Mouse (Mus musculus) kidney, embryonic 15.5 days (tissue): ENCODE results near the gene Igsf6. TPM values are rescaled to one million over a fixed set of nuclear protein-coding genes. Genes with fewer than 3 reads are reported as not detected.
A peak's percentile ranks its signal among the peaks of the same experiment; 100 is the strongest.

ENCODE experiments used
- ATAC-seq: fragments of 200-750 bp; cut with Nextera tagmentation; replicated peaks from 2 replicates; pipeline ENCODE4 v1.8.0; 2017; ENCODE audit warnings: moderate TSS enrichment; ENCODE audit not compliant: low FRiP score
- H3K27ac ChIP-seq: fragments of 300-500 bp; sonication (generic); 2 replicates; pipeline ENCODE4 v1.5.1; 2015; ENCODE audit warnings: mild to moderate bottlenecking, inconsistent platforms
- H3K27me3 ChIP-seq: fragments of 300-500 bp; sonication (generic); 2 replicates; pipeline ENCODE4 v1.6.1; 2015; ENCODE audit warnings: inconsistent platforms
- H3K36me3 ChIP-seq: fragments of 300-500 bp; sonication (generic); 2 replicates; pipeline ENCODE4 v1.6.1; 2015; ENCODE audit warnings: inconsistent platforms
- H3K4me1 ChIP-seq: fragments of 300-500 bp; sonication (generic); 2 replicates; pipeline ENCODE4 v1.6.1; 2015; ENCODE audit warnings: inconsistent platforms
- H3K4me2 ChIP-seq: fragments of 300-500 bp; sonication (generic); 2 replicates; pipeline ENCODE4 v1.6.1; 2015; ENCODE audit warnings: moderate library complexity, mild to moderate bottlenecking, inconsistent platforms
- H3K4me3 ChIP-seq: fragments of 300-500 bp; sonication (generic); replicated peaks from 2 replicates; pipeline ENCODE4 v1.5.1; 2015; ENCODE audit warnings: mild to moderate bottlenecking, inconsistent platforms
- H3K9ac ChIP-seq: fragments of 300-500 bp; sonication (generic); 2 replicates; pipeline ENCODE4 v1.6.1; 2015; ENCODE audit warnings: mild to moderate bottlenecking, inconsistent platforms
- H3K9me3 ChIP-seq: fragments of 300-500 bp; sonication (generic); replicated peaks from 2 replicates; pipeline ENCODE4 v1.6.1; 2016; ENCODE audit warnings: inconsistent platforms
- WGBS: fragments of 180-500 bp; shearing (Covaris S2); methylation state at CpG from one replicate; pipeline ENCODE4 v1.1.7; 2015; ENCODE audit warnings: mixed read lengths; 5-methylcytosine and 5-hydroxymethylcytosine counted together
- polyA plus RNA-seq: library from polyadenylated mRNA; unstranded; fragments of >200 nt; fragmentation: Nextera tagmentation; extraction: Ambion mirVana; gene quantifications from 2 replicates; pipeline ENCODE4 v1.2.1, GENCODE M21; 2015

The Igsf6 gene
- polyA plus RNA-seq, 1 experiment from 2014 or later: 1.7 TPM

- Histone ChIP-seq H3K9ac (no peak overlapping the region), H3K36me3 (peaks cover 10% of the 10 kb centered on the region; the same call in 1 of the 2 replicates), H3K9me3 (no peaks in the 10 kb centered on the region), H3K4me3 (no peak overlapping the region), H3K4me1 (no peaks in the 10 kb centered on the region; the same call in 1 of the 2 replicates), H3K4me2 (no peak overlapping the region), H3K27me3 (no peaks in the 10 kb centered on the region), H3K27ac (no peak overlapping the region)
- 78% methylated on average over 9 of the region's 9 CpGs for WGBS
- ATAC-seq: no peak
These were observed 8.7 kb upstream of the Igsf6 start for GRCm38 (mm10) chr7:121082949-121083513.

GRCm38 (mm10) chr7:121081816-121082215, 7.4 kb upstream of the Igsf6 start:
- Histone ChIP-seq H3K27me3 (no peaks in the 10 kb centered on the region), H3K27ac (no peak overlapping the region), H3K4me2 (no peak overlapping the region), H3K36me3 (peaks cover 20% of the 10 kb centered on the region), H3K9me3 (no peaks in the 10 kb centered on the region), H3K4me1 (no peaks in the 10 kb centered on the region; the same call in 1 of the 2 replicates), H3K4me3 (no peak overlapping the region), H3K9ac (no peak overlapping the region)
- 85% methylated on average over 2 of the region's 2 CpGs for WGBS
- ATAC-seq: no peak

- Histone ChIP-seq H3K9me3 (no peaks in the 10 kb centered on the region), H3K9ac (no peak within 1 kb of the TSS), H3K27ac (no peak within 1 kb of the TSS), H3K4me2 (no peak within 1 kb of the TSS), H3K36me3 (peaks cover 24% of the 10 kb centered on the region), H3K4me1 (no peaks in the 10 kb centered on the region; the same call in 1 of the 2 replicates), H3K27me3 (no peaks in the 10 kb centered on the region), H3K4me3 (no peak within 1 kb of the TSS)
- no peak for ATAC-seq
- WGBS: 89% methylated on average over 4 of the region's 4 CpGs
These were observed 7.0 kb upstream of the Igsf6 start, which contains the start of gene Otoa for GRCm38 (mm10) chr7:121081350-121081749. Gene Otoa, plus strand, starts transcription at chr7:121081650.

GRCm38 (mm10) chr7:121077829-121078228, 3.5 kb upstream of the Igsf6 start:
- 22% methylated on average over 5 of the region's 5 CpGs for WGBS
- H3K36me3 ChIP-seq: peaks cover 36% of the 10 kb centered on the region
- peaks cover 8% of the 10 kb centered on the region for H3K4me1 ChIP-seq
- no peak overlapping the region for H3K27ac ChIP-seq
- H3K9me3 ChIP-seq: no peaks in the 10 kb centered on the region
- no peak overlapping the region for H3K4me3 ChIP-seq
- ATAC-seq: peak; percentile 73; the same call in 1 of the 2 replicates
- H3K4me2 ChIP-seq: no peak overlapping the region
- H3K27me3 ChIP-seq: no peaks in the 10 kb centered on the region
- no peak overlapping the region for H3K9ac ChIP-seq

GRCm38 (mm10) chr7:121077311-121077710, 2.9 kb upstream of the Igsf6 start:
- WGBS: 85% methylated on average over 6 of the region's 6 CpGs
- ATAC-seq: no peak
- peaks cover 36% of the 10 kb centered on the region for H3K36me3 ChIP-seq
- no peak overlapping the region for H3K4me2 ChIP-seq
- H3K27ac ChIP-seq: no peak overlapping the region
- H3K4me3 ChIP-seq: no peak overlapping the region
- peaks cover 8% of the 10 kb centered on the region for H3K4me1 ChIP-seq
- no peaks in the 10 kb centered on the region for H3K27me3 ChIP-seq
- no peaks in the 10 kb centered on the region for H3K9me3 ChIP-seq
- H3K9ac ChIP-seq: no peak overlapping the region

- no peak overlapping the region for H3K9ac ChIP-seq
- ATAC-seq: no peak
- no peak overlapping the region for H3K27ac ChIP-seq
- 86% methylated on average over 5 of the region's 5 CpGs for WGBS
- no peaks in the 10 kb centered on the region for H3K9me3 ChIP-seq
- H3K27me3 ChIP-seq: no peaks in the 10 kb centered on the region
- H3K4me2 ChIP-seq: no peak overlapping the region
- peaks cover 55% of the 10 kb centered on the region for H3K36me3 ChIP-seq
- H3K4me1 ChIP-seq: peaks cover 8% of the 10 kb centered on the region
- H3K4me3 ChIP-seq: no peak overlapping the region
These were observed 1.0 kb upstream of the Igsf6 start for GRCm38 (mm10) chr7:121075416-121075815.

GRCm38 (mm10) chr7:121074801-121075400, 529 bp upstream of the Igsf6 start:
- no peaks in the 10 kb centered on the region for H3K9me3 ChIP-seq

GRCm38 (mm10) chr7:121072506-121072905, 1.9 kb downstream of the Igsf6 start:
- ATAC-seq: no peak
- no peak overlapping the region for H3K4me2 ChIP-seq
- H3K36me3 ChIP-seq: peaks cover 63% of the 10 kb centered on the region
- no peak overlapping the region for H3K4me3 ChIP-seq
- H3K9me3 ChIP-seq: no peaks in the 10 kb centered on the region
- 79% methylated on average over 5 of the region's 5 CpGs for WGBS
- no peaks in the 10 kb centered on the region for H3K27me3 ChIP-seq
- H3K4me1 ChIP-seq: peaks cover 8% of the 10 kb centered on the region; the same call in 1 of the 2 replicates
- no peak overlapping the region for H3K9ac ChIP-seq
- no peak overlapping the region for H3K27ac ChIP-seq

More at GRCm38 (mm10) chr7:121074801-121075400, 529 bp upstream of the Igsf6 start:
- Histone ChIP-seq H3K4me1 (peaks cover 8% of the 10 kb centered on the region), H3K4me3 (no peak overlapping the region), H3K4me2 (no peak overlapping the region), H3K36me3 (peaks cover 60% of the 10 kb centered on the region), H3K27ac (peak overlapping the region; percentile 38), H3K9ac (no peak overlapping the region), H3K27me3 (no peaks in the 10 kb centered on the region)
- 67% methylated on average over 6 of the region's 6 CpGs for WGBS
- no peak for ATAC-seq

- Histone ChIP-seq H3K4me1 (peaks cover 8% of the 10 kb centered on the region; the same call in 1 of the 2 replicates), H3K4me3 (no peak overlapping the region), H3K4me2 (no peak overlapping the region), H3K27ac (no peak overlapping the region), H3K9me3 (no peaks in the 10 kb centered on the region), H3K9ac (no peak overlapping the region), H3K36me3 (peaks cover 63% of the 10 kb centered on the region), H3K27me3 (no peaks in the 10 kb centered on the region)
- 82% methylated on average over 4 of the region's 4 CpGs for WGBS
- ATAC-seq: no peak
These were observed 3.1 kb downstream of the Igsf6 start for GRCm38 (mm10) chr7:121071276-121071675.

GRCm38 (mm10) chr7:121064309-121064708, 10.1 kb downstream of the Igsf6 start:
- peaks cover 46% of the 10 kb centered on the region for H3K36me3 ChIP-seq
- ATAC-seq: no peak
- H3K4me2 ChIP-seq: no peak overlapping the region
- no peak overlapping the region for H3K9ac ChIP-seq
- no peaks in the 10 kb centered on the region for H3K27me3 ChIP-seq
- H3K9me3 ChIP-seq: no peaks in the 10 kb centered on the region
- no peak overlapping the region for H3K27ac ChIP-seq
- WGBS: 61% methylated on average over 4 of the region's 4 CpGs
- peaks cover 7% of the 10 kb centered on the region; the same call in 1 of the 2 replicates for H3K4me1 ChIP-seq
- no peak overlapping the region for H3K4me3 ChIP-seq

- H3K36me3 ChIP-seq: peaks cover 57% of the 10 kb centered on the region
- H3K4me2 ChIP-seq: no peak overlapping the region
- H3K4me1 ChIP-seq: peaks cover 15% of the 10 kb centered on the region
- no peak overlapping the region for H3K4me3 ChIP-seq
- 47% methylated on average over 6 of the region's 6 CpGs for WGBS
- H3K9me3 ChIP-seq: no peaks in the 10 kb centered on the region
- no peaks in the 10 kb centered on the region for H3K27me3 ChIP-seq
- peak overlapping the region; percentile 30; the same call in 1 of the 2 replicates for H3K27ac ChIP-seq
- no peak overlapping the region for H3K9ac ChIP-seq
- ATAC-seq: no peak
These were observed 14.7 kb downstream of the Igsf6 start for GRCm38 (mm10) chr7:121059477-121060218.

GRCm38 (mm10) chr7:121053071-121053470, 21.3 kb downstream of the Igsf6 start:
- Histone ChIP-seq H3K4me1 (0 out of 2 replicates have a peak, but pooled peaks cover 6% of the 10 kb centered on the region), H3K4me3 (no peak overlapping the region), H3K9ac (no peak overlapping the region), H3K4me2 (no peak overlapping the region), H3K27ac (no peak overlapping the region), H3K9me3 (no peaks in the 10 kb centered on the region), H3K36me3 (peaks cover 90% of the 10 kb centered on the region), H3K27me3 (no peaks in the 10 kb centered on the region)
- ATAC-seq: no peak
- WGBS: 85% methylated on average over 4 of the region's 4 CpGs
